Mouse (Mus musculus) CH12.LX (cell line): ENCODE results near the gene Pou2f1. TPM values are rescaled to one million over a fixed set of nuclear protein-coding genes. Genes with fewer than 3 reads are reported as not detected.

Source experiments
- DNase-seq: peaks from one replicate; pipeline ENCODE4 v3.0.0-alpha.2; 2013; ENCODE audit errors: extremely low read depth
- H3K27ac ChIP-seq: 2 replicates; pipeline ENCODE4 v1.5.1; 2012; ENCODE audit warnings: low read depth, mild to moderate bottlenecking, control low read depth, moderate library complexity; ENCODE audit not compliant: insufficient read depth
- H3K27me3 ChIP-seq: replicated peaks from 2 replicates; pipeline ENCODE3; 2012; ENCODE audit warnings: inconsistent platforms
- H3K36me3 ChIP-seq, 2 experiments: replicated peaks in 1 of 2; 2 replicates each; pipeline versions ENCODE3 to v1.6.1; 2012; ENCODE audit warnings: inconsistent platforms in 1 of 2, low read length in 1 of 2, mild to moderate bottlenecking in 1 of 2, mixed read lengths in 1 of 2, moderate library complexity in 1 of 2; ENCODE audit not compliant: control insufficient read depth in 1 of 2, insufficient read depth in 1 of 2
- H3K4me1 ChIP-seq, 2 experiments: 2 replicates each; pipeline ENCODE4 v1.6.1; 2012; ENCODE audit warnings: inconsistent platforms in 1 of 2, moderate library complexity in 1 of 2; ENCODE audit not compliant: insufficient read depth in 2 of 2, control insufficient read depth in 1 of 2
- H3K4me2 ChIP-seq: 2 replicates; pipeline ENCODE4 v1.6.1; 2012; ENCODE audit warnings: low read depth, mild to moderate bottlenecking, control low read depth; ENCODE audit not compliant: poor library complexity, insufficient read depth, severe bottlenecking
- H3K4me3 ChIP-seq, 3 experiments: fragments of 150-350 bp in 1 of 3; sonication (generic) in 1 of 3; replicated peaks in 1 of 3; 2 replicates each; pipeline versions ENCODE3 to v1.5.1; 2011 to 2012; ENCODE audit warnings: low read depth in 2 of 3, low read length in 2 of 3, mild to moderate bottlenecking in 2 of 3, moderate library complexity in 2 of 3, control low read depth in 1 of 3, improper control_type of control experiment in 1 of 3, inconsistent platforms in 1 of 3, mixed read lengths in 1 of 3; ENCODE audit not compliant: poor library complexity in 1 of 3
- H3K79me2 ChIP-seq: replicated peaks from 2 replicates; pipeline ENCODE4 v1.6.1; 2012; ENCODE audit warnings: mild to moderate bottlenecking, moderate library complexity; ENCODE audit not compliant: control insufficient read depth, poor library complexity, insufficient read depth, severe bottlenecking; ENCODE audit errors: extremely low read depth
- H3K9ac ChIP-seq: 2 replicates; pipeline ENCODE4 v1.6.1; 2012; ENCODE audit warnings: low read depth, mild to moderate bottlenecking, control low read depth, moderate library complexity; ENCODE audit not compliant: insufficient read depth
- H3K9me3 ChIP-seq: replicated peaks from 2 replicates; pipeline ENCODE3; 2012; ENCODE audit warnings: low read length, inconsistent platforms, mixed read lengths
- CHD2 ChIP-seq: IDR thresholded peaks from 2 replicates; pipeline ENCODE4 v1.6.1; 2011; ENCODE audit warnings: low read length, improper control_type of control experiment
- EP300 ChIP-seq: IDR thresholded peaks from 2 replicates; pipeline ENCODE4 v1.6.1; 2011; ENCODE audit warnings: low read length, improper control_type of control experiment
- ETS1 ChIP-seq: conservative IDR thresholded peaks from 2 replicates; pipeline ENCODE4 v1.6.1; 2012; ENCODE audit warnings: low read depth, mild to moderate bottlenecking, inconsistent platforms, low read length, improper control_type of control experiment, moderate library complexity
- GABPA ChIP-seq: IDR thresholded peaks from 2 replicates; pipeline ENCODE4 v1.6.1; 2012; ENCODE audit warnings: low read depth, low read length, improper control_type of control experiment, inconsistent platforms; ENCODE audit not compliant: insufficient replicate concordance
- KAT2A ChIP-seq: IDR thresholded peaks from 2 replicates; pipeline ENCODE4 v1.6.1; 2012; ENCODE audit warnings: low read length, improper control_type of control experiment, inconsistent platforms; ENCODE audit not compliant: insufficient replicate concordance
- MAFK ChIP-seq: IDR thresholded peaks from 2 replicates; pipeline ENCODE4 v1.6.1; 2011; ENCODE audit warnings: low read length, improper control_type of control experiment; ENCODE audit not compliant: insufficient replicate concordance
- MAZ ChIP-seq: IDR thresholded peaks from 2 replicates; pipeline ENCODE4 v1.6.1; 2012; ENCODE audit warnings: low read depth, mild to moderate bottlenecking, inconsistent platforms, low read length, improper control_type of control experiment, moderate library complexity
- MXI1 ChIP-seq: IDR thresholded peaks from 2 replicates; pipeline ENCODE4 v1.6.1; 2011; ENCODE audit warnings: mild to moderate bottlenecking, low read depth, low read length, improper control_type of control experiment
- MYC ChIP-seq: IDR thresholded peaks from 2 replicates; pipeline ENCODE4 v1.6.1; 2011; ENCODE audit warnings: low read depth, mild to moderate bottlenecking, improper control_type of control experiment, low read length
- NELFE ChIP-seq: IDR thresholded peaks from 2 replicates; pipeline ENCODE4 v1.6.1; 2011; ENCODE audit warnings: low read depth, low read length, improper control_type of control experiment
- NRF1 ChIP-seq: IDR thresholded peaks from 2 replicates; pipeline ENCODE4 v1.6.1; 2014; ENCODE audit warnings: low read depth, mild to moderate bottlenecking, inconsistent platforms, low read length, improper control_type of control experiment, moderate library complexity
- PAX5 ChIP-seq: IDR thresholded peaks from 2 replicates; pipeline ENCODE4 v1.6.1; 2012; ENCODE audit warnings: low read length, inconsistent platforms, mixed read lengths
- RAD21 ChIP-seq: IDR thresholded peaks from 2 replicates; pipeline ENCODE4 v1.6.1; 2011; ENCODE audit warnings: low read depth, mild to moderate bottlenecking, low read length, improper control_type of control experiment, moderate library complexity
- RCOR1 ChIP-seq: conservative IDR thresholded peaks from 2 replicates; pipeline ENCODE4 v1.6.1; 2012; ENCODE audit warnings: low read depth, mild to moderate bottlenecking, inconsistent platforms, low read length, improper control_type of control experiment
- TCF12 ChIP-seq: IDR thresholded peaks from 2 replicates; pipeline ENCODE4 v1.6.1; 2014; ENCODE audit warnings: low read depth, mild to moderate bottlenecking, inconsistent platforms, low read length, improper control_type of control experiment
- ZKSCAN1 ChIP-seq: IDR thresholded peaks from 2 replicates; pipeline ENCODE4 v1.6.1; 2012; ENCODE audit warnings: low read depth, inconsistent platforms, low read length, improper control_type of control experiment, borderline replicate concordance
- dilution Hi-C: fragments of 300-500 bp; cut with MboI; formaldehyde crosslinking; loops from 2 replicates; pipeline ENCODE4 v1.14.3; 2020; ENCODE audit warnings: low sequenced_read_pairs; ENCODE audit not compliant: extremely low pct_unique_long_range_greater_than_20kb, extremely low pct_ligation_motif_present
- in situ Hi-C: fragments of 300-500 bp; cut with MboI; formaldehyde crosslinking; loops from 3 replicates; pipeline ENCODE4 v1.14.3; 2019; ENCODE audit warnings: low sequenced_read_pairs, low pct_ligation_motif_present, low pct_unique_long_range_greater_than_20kb, mixed read lengths
- polyA plus RNA-seq: library from polyadenylated mRNA; unstranded; fragments of >175 nt; gene quantifications from 2 replicates; pipeline ENCODE4 v1.2.1, GENCODE M21; 2012; ENCODE audit warnings: low read depth; ENCODE audit not compliant: insufficient read length
- total RNA-seq, 2 experiments: library from RNA; depleted of rRNA; stranded (reverse); fragments of 300-350 nt in 1 of 2; fragments of >200 nt in 1 of 2; gene quantifications; 2 replicates each; pipeline ENCODE4 v1.2.3; 2012 to 2014

The Pou2f1 gene
- total and polyA plus RNA-seq, 3 experiments = 6.4 to 18.3 (median 7.4) TPM

- dilution Hi-C loops = no loop called here
- H3K79me2 ChIP-seq = no peaks in the 10 kb centered on the region
- H3K9me3 ChIP-seq = no peaks in the 10 kb centered on the region
- no peaks in the 10 kb centered on the region for H3K27me3 ChIP-seq
- H3K9ac ChIP-seq = no peak overlapping the region
- no peak for DNase-seq
- no peak overlapping the region for H3K4me2 ChIP-seq
- H3K36me3 ChIP-seq = peaks cover 0 to 14% of the 10 kb centered on the region in 2 experiments
- peaks cover 0 to 4% of the 10 kb centered on the region in 2 experiments; a peak in 2 of 4 replicates for H3K4me1 ChIP-seq
- in situ Hi-C loops = no loop called here
- TF ChIP-seq NRF1 (no peak), RAD21 (no peak), NELFE (no peak)
- no peak overlapping the region for H3K27ac ChIP-seq
- no peak overlapping the region for H3K4me3 ChIP-seq
Measured at GRCm38 (mm10) chr1:165862059-165862458, 140.4 kb downstream of the Pou2f1 start.

- no peak for DNase-seq
- H3K27ac ChIP-seq = no peak overlapping the region
- H3K36me3 ChIP-seq = peaks cover 0 to 8% of the 10 kb centered on the region in 2 experiments
- H3K4me3 ChIP-seq = no peak overlapping the region
- no peaks in the 10 kb centered on the region for H3K27me3 ChIP-seq
- in situ Hi-C loops (no loop called here), dilution Hi-C loops (no loop called here)
- no peaks in the 10 kb centered on the region for H3K79me2 ChIP-seq
- TF ChIP-seq RCOR1 = no peak
- TF ChIP-seq MYC = no peak
- no peak for TF ChIP-seq TCF12
- TF ChIP-seq MAFK = no peak
- TF ChIP-seq ZKSCAN1 = no peak
- TF ChIP-seq GABPA = no peak
- TF ChIP-seq CHD2 = no peak
- TF ChIP-seq MXI1 = no peak
- TF ChIP-seq PAX5 = no peak
- TF ChIP-seq KAT2A = no peak
- no peak for TF ChIP-seq EP300
- TF ChIP-seq MAZ = no peak
- no peak for TF ChIP-seq ETS1
- H3K9me3 ChIP-seq = no peaks in the 10 kb centered on the region
- no peaks in the 10 kb centered on the region for H3K4me1 ChIP-seq
- no peak overlapping the region for H3K9ac ChIP-seq
- no peak overlapping the region for H3K4me2 ChIP-seq
Measured at GRCm38 (mm10) chr1:165861235-165861609, 141.3 kb downstream of the Pou2f1 start.
